Mouse (Mus musculus): Measurements from ENCODE around the gene Grin2d.

- TF ChIP-seq RAD21 (IDR thresholded peaks at IDR 0.05; ENCODE audit: low read depth, low read length), result no peak
- TF ChIP-seq ZC3H11A (IDR thresholded peaks at IDR 0.05; ENCODE audit: low read depth, low read length), result no peak
- no peak for TF ChIP-seq POLR2A (IDR thresholded peaks at IDR 0.05; ENCODE audit: low read depth, low read length)
- no peak for TF ChIP-seq CHD1 (IDR thresholded peaks at IDR 0.05; ENCODE audit: low read depth, low read length)
- TF ChIP-seq MAX (IDR thresholded peaks at IDR 0.05; ENCODE audit: low read length), result no peak
Observed at GRCm38 (mm10) chr7:45833924-45834323, 44.3 kb downstream of the Grin2d start.

Measured in CH12.LX (cell line).